Mouse (Mus musculus) v-Abl transformed pro-B cells (cell line): Measurements from ENCODE around the gene Abcc2.

Experiments used
- in situ Hi-C, 2 experiments: fragments of 400-800 bp; cut with MboI; formaldehyde crosslinking; loops; one replicate each; pipeline ENCODE4 v1.15.1; 2025; ENCODE audit not compliant: unreplicated experiment in 2 of 2

The Abcc2 gene

DNA sequence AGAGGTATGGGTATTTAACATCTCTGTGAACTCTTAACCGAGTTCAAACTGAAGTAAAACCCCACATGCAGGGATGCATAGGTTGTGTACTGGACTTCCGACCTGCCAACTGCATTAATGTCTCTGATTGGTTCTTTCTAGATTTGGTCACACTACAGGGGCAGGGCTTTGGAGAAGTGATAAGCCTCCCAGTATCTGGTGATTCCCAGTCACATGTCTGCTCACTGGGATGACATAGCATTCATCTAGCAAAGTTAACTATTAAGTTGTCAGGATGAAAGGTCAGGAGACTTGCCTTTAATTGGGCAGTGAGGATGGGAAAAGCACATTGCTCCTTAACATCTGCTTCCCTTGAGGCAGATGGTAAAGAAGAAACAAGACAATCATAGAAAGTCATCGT lies at the start of gene Abcc2:
Gene Abcc2, plus strand, starts transcription at position 213 of the 400 bp plus-strand sequence.
- in situ Hi-C loops: no loop called here

DNA sequence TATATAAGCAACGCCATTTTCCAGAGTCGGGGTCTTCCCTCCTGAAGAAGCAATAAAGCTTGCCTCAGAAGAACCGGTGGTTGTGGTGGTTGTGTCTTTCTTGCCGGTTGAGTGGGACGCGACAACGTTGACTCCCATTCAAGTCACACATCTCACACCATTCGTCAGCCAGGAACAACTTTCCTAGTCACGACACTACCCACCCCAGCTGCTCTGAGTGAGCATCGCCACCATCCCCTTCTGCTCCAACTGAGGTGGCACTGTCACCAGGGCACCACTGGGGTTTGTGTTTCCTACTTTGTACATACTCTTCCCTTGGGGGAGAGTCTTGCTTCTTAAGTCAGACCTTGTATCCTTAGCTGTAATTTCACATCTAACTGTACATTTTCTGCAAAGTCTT lies 43.6 kb upstream of the Abcc2 start:
- in situ Hi-C loops: no loop called here

DNA sequence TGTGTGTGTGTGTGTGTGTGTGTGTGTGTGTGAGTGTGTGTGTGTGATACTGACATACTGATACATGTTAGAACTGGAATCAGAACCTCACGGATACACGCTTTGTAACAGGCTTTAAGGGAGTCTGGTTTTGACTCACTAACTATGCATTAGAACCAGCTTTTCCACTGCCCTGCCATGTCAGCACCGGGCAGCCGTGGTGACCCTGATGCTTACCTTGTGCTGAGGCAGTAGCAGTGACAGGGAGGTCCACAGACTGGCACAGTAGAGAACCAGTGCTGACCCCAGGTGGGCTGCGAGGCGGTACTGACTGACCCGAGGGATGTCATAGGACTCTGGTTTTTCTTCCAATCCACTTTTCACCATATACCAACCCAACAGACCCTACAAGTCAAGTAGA lies 38.6 kb upstream of the Abcc2 start:
- in situ Hi-C loops: no loop called here

DNA sequence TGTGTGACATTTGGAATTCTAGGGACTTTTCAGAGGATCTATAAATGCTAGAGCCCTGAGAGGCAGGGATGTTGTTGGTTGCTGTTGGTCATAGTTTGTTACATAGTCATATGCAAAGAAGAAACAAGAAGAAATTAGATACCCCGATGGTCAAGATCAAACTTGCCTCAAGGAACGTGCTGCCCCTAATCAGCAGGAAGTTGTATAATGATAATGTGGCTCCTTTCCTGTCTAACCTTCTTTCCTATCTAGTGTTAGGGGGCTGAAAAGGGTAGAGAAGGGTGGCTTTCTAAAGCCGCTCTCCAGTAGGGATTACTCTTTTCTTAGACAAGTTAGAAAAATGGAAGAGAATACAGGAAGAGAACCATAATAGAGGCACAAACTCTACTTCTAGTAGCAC lies 36.3 kb upstream of the Abcc2 start:
- in situ Hi-C loops: no loop called here

DNA sequence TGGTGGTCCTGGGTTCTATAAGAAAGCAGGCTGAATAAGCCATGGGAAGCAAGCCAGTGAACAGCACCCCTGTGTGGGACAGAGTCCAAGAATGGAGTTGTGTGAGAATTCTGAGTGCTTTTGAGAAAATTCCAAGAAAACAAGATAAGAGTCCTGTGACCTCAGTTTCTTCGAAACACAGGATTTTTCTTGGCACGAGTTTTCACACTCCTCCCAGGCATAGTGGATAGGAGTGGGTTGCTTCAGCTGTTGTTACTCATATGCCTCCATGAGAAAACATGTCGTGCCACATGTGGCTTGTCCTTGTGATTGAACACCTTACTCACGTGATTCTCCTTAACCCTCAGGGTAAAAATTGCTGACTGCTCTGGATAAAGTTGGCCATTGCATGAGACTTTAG lies 34.1 kb upstream of the Abcc2 start:
- in situ Hi-C loops: no loop called here

DNA sequence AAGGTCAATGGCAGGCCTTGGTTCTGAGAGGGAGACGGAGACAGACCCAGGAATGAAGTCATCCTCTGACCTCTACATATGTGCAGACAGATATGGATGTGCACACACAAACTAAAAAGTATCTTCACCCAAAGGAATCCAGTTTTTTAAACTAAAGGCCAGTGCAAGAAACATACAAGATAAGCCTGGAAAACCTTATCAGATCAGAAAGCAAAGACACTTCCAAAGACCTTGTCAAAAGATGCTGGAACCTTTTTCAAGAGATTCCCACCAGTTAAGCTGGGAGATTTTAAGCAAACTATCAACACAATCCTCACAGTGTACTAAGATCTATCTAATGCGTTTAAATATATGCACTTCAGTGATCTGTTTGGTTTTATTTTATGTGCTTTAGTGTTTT lies 32.0 kb upstream of the Abcc2 start:
- in situ Hi-C loops: loop anchor here (5.0 to 25.0 kb wide), 6 partner anchors 38 to 963 kb away; partner anchors contain the start of genes Got1 (in 2 of the 2) and Hps1 (in 1 of the 2)

DNA sequence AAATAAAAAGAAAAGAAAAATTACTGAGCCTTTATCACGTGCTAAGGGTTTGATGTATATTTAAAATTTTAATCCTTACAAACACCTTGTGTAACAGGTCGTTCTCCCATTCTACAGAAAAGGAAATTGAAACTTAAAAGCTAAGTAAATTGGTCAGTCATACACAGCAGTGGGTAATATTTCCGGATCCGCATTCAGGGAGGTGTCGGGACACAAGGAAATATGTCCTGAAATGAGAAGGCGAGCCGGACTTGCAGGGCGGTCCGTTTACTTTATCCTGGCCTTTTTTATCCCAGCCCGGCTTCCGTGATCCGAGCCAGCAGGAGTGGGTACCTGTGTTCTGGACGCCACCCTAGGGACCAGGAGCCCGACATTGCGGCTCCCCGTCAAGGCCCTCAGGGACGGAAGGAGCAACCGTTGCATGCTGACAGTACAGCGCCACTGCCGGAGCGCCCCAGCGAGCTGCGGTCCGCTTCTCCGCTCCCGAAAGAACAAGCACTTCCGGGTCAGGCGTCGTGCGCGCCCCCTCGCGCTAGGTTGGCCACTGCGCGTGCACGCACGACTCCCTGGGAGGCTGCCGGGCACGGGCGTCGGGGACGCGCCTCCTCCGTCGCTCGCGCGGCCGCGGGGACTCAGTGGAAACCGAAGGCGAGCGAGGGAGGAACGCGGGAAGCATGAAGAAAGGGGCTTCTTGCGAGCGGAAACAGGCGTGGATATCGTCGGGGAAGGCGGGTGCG lies 29.3 kb upstream of the Abcc2 start, which contains the start of the genes Cutc and Cox15:
Gene Cutc, plus strand, starts transcription at position 508 of the 737 bp plus-strand sequence.
Gene Cox15, minus strand, starts transcription at position 512 of the 737 bp plus-strand sequence.
- in situ Hi-C loops: loop anchor here (5.0 to 25.0 kb wide), 6 partner anchors 40 to 965 kb away; partner anchors contain the start of genes Got1 (in 2 of the 2) and Hps1 (in 1 of the 2)

DNA sequence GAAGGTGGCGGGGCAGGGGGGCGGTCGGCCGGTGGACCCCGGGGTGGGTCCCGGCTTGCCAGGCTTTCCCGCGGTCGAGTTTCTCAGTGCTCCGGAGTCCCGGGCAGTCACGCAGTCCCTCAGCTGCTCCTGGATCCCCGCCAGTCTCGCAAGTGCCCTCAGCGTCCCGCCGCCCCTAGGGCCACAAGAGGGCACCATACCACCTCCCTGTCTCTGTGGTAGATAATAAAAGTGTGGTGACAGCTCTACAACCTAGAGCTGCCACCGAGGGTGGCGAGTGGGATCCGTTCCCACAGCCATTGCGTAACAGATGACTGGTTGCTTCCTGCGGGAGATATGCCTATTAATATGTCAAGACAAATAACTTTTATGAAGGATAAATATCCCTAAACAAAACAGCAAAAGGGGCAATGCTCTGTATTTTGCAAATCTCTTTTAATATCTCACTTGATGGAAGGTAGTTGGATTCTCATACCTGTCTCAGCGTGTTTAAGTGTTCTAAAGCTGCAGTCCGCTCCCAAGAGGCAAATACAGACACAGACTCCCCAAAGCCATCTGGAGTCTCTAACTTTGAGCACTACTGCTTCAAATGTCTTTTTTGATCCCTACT lies 28.7 kb upstream of the Abcc2 start:
- in situ Hi-C loops: loop anchor here (5.0 to 25.0 kb wide), 6 partner anchors 41 to 966 kb away; partner anchors contain the start of genes Got1 (in 2 of the 2) and Hps1 (in 1 of the 2)

DNA sequence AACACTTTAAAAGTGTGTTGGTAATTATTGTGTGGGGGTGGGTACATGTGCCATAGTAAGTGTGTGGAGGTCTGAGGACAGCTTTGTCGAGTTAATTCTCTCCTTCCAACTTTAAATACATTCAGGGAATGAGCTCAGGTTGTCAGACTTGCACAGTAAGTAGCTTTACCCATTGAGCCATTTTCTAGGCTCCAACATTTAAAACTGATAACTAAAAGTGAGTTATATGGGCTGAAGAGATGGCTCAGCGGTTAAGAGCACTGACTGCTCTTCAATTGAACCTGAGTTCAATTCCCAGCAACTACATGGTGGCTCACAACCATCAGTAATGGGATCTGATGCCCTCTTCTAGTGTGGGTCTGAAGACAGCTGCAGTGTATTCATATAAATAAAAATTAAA lies 27.8 kb upstream of the Abcc2 start:
- in situ Hi-C loops: loop anchor here (5.0 to 25.0 kb wide), 6 partner anchors 42 to 967 kb away; partner anchors contain the start of genes Got1 (in 2 of the 2) and Hps1 (in 1 of the 2)

DNA sequence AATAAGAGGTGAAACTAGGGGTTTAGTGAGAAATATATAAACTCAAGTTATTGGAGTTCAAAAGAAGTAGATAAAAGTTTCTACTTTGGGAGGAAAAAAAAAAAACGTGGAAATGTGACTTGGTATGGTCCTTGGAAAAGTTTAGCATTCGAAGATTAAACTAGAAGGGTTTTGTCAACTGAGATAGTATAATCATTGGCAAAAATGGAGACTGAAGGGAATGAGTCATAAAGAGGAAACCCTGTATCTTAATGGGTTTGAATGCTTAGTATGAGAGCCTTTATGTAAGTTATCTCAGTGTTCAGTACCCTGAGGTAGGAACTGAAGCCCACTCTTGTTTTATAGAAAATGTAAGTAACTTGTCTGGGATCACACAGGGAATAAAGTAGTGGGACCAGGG lies 27.1 kb upstream of the Abcc2 start:
- in situ Hi-C loops: loop anchor here (5.0 to 25.0 kb wide), 6 partner anchors 43 to 968 kb away; partner anchors contain the start of genes Got1 (in 2 of the 2) and Hps1 (in 1 of the 2)

DNA sequence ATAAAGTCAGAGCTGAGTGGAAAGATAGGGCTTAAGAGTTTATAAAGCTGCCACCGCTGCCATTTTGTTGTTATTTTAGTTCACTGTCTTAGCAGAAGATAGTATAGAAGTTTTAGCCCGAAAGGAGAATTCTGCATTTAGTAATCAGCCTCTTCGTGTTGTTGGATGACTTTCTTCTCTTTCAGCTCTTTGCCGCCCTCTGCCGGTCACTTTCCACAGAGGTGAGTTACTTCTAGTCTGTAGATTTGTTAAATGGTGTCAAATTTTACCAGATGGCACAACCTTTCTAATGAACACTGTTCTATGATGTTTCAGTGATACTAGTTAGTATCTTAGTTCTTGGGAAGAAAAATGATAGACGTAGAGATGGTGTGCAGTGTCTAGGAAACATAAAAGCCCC lies 21.5 kb upstream of the Abcc2 start:
- in situ Hi-C loops: loop anchor here (5.0 to 25.0 kb wide), 2 partner anchors 133 to 973 kb away; partner anchors contain the start of gene Hps1 (in 1 of the 2)

DNA sequence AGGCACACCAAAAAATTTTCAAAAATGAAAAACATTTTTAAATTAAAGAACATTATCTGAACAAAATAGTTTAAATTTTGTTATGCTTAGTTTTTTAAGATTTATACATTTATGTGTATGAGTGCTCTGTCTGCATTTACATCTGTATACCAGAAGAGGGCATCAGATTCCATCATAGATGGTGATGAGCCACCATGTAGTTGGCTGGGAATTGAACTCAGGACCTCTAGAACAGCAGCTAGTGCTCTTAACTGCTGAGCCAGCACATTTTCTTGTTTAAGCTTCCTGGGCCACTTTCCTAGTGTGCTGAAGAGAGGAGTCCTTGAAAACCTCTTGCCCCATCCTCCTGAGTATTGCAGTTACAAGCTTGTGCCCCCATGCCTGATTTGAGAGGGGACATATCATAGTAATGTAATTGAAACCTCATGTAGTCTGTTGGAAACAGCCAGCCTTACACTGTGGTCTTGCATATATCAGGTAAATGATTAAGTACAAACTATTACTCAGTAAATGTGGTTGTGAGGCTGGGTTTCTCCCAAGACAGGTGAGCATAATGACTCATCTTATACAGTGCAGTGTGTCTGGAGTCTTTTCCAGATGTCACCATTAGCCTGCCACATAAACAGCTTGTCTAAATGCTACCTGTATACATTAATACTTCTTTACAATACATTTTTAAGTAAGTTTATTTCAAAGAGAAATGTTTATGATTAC lies 20.3 kb upstream of the Abcc2 start:
- in situ Hi-C loops: loop anchor here (5.0 to 25.0 kb wide), 2 partner anchors 134 to 974 kb away; partner anchors contain the start of gene Hps1 (in 1 of the 2)

DNA sequence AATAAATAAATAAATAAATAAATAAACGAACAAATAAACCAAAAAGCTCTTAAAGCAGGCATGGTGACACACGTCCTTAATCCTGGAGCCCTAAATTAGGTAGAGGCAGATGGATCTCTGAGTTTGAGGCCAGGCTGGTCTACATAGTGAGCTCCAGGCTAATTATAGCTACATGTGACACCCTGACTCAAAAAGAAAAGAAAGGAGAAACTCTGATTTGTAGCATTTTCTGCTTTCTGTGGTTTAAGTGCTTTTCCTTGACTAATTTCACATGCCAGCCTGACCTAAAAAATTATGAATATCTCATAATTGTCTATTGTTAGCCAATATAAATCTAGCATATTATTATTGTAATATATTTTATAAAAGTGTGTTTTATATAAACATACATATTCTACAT lies 19.6 kb upstream of the Abcc2 start:
- in situ Hi-C loops: loop anchor here (5.0 to 25.0 kb wide), 2 partner anchors 135 to 975 kb away; partner anchors contain the start of gene Hps1 (in 1 of the 2)

DNA sequence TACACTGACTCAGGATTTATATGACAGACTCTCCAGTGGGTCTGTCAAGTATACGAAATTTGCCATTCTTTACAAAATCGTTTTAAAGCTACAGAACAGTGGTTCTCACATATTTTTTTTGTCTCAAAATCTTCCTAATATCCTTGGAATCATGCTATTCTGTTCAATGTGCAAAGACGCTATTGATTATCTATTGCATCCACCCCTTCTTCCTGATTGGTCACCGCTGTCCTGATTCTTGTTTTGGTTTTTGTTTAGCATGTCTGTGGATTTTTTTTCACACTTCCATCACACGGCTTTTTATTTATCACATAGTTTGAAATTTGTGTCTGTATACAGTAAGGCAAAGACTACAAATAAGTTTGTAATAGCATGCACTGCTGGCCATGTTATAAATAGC lies 15.5 kb upstream of the Abcc2 start:
- in situ Hi-C loops: loop anchor here in 1 of 2 experiments (25.0 kb wide), 1 partner anchor 979 kb away; the partner anchor contains the start of gene Hps1

DNA sequence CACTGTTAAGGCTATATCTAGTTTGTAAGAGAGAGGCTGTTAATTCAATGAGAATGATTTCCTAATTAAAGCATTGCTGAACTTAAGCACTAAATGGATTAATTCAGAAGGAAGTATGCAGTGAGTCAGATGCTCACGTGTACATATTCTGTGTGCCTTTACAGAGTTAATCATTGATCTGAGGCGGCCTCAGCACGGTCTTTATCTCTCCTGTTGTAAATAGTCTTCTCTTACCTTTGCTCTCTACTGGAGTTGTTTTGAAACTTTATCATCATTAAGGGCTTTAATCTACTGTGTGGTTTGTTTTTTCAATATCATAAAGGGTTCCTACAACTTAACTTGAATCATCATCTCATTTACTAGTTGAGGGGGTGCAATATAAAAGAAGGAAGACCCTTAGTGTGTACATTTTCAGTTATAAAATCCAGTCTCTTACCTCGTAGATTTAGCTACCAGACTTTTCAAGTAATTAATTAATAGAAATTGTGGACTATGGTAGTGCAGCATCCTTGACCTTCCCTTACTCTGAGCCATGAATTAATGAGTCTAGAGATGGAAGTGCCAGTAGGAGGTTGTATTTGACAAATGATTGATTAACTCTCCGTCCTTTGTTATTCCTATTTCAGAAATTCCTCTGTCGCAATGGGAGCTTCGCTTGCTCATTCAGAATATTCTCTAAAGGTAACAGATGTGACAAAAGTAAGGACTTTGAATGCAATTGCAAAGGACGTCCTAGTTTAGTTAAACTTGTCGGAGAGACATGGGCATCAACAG lies 14.3 kb upstream of the Abcc2 start:
- in situ Hi-C loops: loop anchor here in 1 of 2 experiments (25.0 kb wide), 1 partner anchor 980 kb away; the partner anchor contains the start of gene Hps1

DNA sequence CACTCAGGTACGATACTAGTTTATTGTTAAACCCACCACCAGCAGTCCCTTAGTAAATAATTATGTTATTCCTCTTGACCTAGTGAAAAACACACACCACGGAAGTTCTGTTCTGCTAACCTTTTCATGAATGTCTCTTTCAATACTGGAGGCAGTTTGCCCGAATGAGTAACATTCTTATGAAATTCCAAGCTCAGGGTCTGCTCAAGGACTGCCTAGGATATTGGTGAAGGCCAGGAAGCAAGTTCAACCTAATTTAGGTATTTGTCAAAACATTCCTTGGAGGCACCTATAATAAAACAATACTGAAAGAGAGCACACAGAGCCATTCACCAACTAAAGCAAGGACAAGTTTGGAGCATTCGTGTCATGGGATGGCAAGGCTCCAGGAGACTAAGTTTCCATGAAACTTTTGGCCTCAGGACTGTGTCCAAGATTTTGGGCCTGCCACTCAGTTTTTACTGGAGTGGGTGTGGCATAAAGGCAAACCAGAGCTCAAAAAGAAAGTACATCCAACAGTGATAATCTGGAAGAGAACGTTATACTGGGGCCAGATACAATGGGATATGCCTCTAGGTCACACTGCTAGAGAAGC lies 12.5 kb upstream of the Abcc2 start:
- in situ Hi-C loops: loop anchor here in 1 of 2 experiments (25.0 kb wide), 1 partner anchor 982 kb away; the partner anchor contains the start of gene Hps1

DNA sequence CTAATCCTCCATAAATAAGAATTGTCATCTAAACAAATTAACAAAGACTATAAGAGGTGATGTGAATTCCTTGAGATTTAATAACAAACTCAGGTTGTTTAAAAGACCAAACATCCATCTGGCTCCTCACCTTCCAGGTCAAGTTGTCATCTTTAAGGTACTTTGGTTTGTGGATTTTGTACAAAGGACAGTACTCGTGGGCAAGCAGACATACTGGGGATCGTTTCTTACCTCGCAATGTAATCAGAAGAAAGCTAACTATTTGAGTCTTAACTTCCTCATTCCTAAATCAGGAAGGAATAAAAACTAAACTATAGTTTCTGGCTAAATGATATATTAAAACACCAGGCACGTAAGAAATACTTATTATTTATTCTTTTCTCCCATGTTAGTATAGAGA lies 11.4 kb upstream of the Abcc2 start:
- in situ Hi-C loops: loop anchor here in 1 of 2 experiments (25.0 kb wide), 1 partner anchor 983 kb away; the partner anchor contains the start of gene Hps1

DNA sequence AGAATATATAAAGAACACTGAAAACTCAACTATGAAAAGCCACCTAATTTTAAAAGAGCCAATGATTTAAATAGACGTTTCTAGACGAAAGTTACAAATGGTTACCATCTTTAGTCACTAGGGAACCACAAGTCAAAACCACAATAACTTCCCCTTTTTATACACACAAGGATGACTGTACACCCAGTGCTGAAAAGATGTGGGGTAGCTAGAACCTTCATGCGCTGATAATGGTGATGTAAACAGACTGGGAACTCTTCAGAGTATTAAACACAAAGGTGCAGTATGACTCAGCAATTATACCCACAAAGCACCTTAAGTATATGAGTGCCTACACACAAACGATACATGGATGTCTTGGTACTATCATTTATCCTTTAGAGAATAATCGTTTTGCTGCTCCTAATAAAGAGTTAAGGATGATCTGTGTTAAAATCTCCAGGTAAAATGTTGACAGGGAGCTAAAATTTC lies 10.5 kb upstream of the Abcc2 start:
- in situ Hi-C loops: loop anchor here in 1 of 2 experiments (25.0 kb wide), 1 partner anchor 984 kb away; the partner anchor contains the start of gene Hps1

DNA sequence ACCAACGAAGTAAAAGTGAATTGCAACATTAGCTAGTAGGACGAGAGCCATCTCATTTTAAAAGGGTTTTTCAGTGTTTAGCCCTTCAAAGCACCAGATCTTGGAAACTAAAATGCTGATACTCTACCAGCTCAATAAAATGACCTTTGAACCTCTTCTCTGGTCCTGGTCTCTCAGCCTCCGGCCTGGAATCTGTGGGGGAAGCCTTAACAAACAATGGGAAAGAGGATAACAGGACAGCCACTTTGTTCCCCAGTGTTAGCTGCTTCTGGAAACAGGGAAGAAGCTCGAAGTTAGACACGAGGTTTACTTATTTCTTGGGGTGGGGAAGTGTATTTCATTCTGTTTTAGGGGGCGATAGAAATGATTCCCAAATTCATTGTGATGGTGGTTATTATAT lies 9.7 kb upstream of the Abcc2 start:
- in situ Hi-C loops: loop anchor here in 1 of 2 experiments (25.0 kb wide), 1 partner anchor 985 kb away; the partner anchor contains the start of gene Hps1
